Mouse (Mus musculus) myocyte (in vitro differentiated cells): ENCODE results near the gene Ttc17. TPM values are rescaled to one million over a fixed set of nuclear protein-coding genes. Genes with fewer than 3 reads are reported as not detected.

Experiments used
- H3K27me3 ChIP-seq: one replicate; pipeline ENCODE4 v1.6.1; 2011; ENCODE audit not compliant: control insufficient read depth, insufficient read depth, insufficient read length
- H3K36me3 ChIP-seq: one replicate; pipeline ENCODE4 v1.6.1; 2011; ENCODE audit not compliant: control insufficient read depth, insufficient read depth
- H3K4me2 ChIP-seq: one replicate; pipeline ENCODE4 v1.6.1; 2011; ENCODE audit warnings: low read depth, control low read depth
- H3K4me3 ChIP-seq: one replicate; pipeline ENCODE4 v1.5.1; 2011; ENCODE audit warnings: mild to moderate bottlenecking, control low read depth, moderate library complexity
- H3K79me2 ChIP-seq: one replicate; pipeline ENCODE4 v1.6.1; 2011; ENCODE audit not compliant: control insufficient read depth, insufficient read depth
- H3ac ChIP-seq: one replicate; pipeline ENCODE4 v1.6.1; 2011; ENCODE audit not compliant: control insufficient read depth, insufficient read length
- CEBPB ChIP-seq: IDR thresholded peaks from 2 replicates; pipeline ENCODE4 v1.6.1; 2011; ENCODE audit warnings: mild to moderate bottlenecking, moderate library complexity; ENCODE audit not compliant: poor library complexity, insufficient read depth, severe bottlenecking
- E2F4 ChIP-seq: IDR thresholded peaks from one replicate; pipeline ENCODE4 v1.6.1; 2011; ENCODE audit warnings: mild to moderate bottlenecking, control low read depth, moderate library complexity; ENCODE audit not compliant: insufficient read depth
- MAX ChIP-seq: IDR thresholded peaks from one replicate; pipeline ENCODE4 v1.6.1; 2011; ENCODE audit warnings: low read depth, mild to moderate bottlenecking, control low read depth
- MYOD1 ChIP-seq, 3 experiments: IDR thresholded peaks; one replicate each; pipeline ENCODE4 v1.6.1; 2011; ENCODE audit warnings: control low read depth in 2 of 3, low read depth in 2 of 3, mild to moderate bottlenecking in 2 of 3, moderate library complexity in 1 of 3; ENCODE audit not compliant: insufficient read length in 2 of 3, control insufficient read depth in 1 of 3
- MYOG ChIP-seq, 3 experiments: IDR thresholded peaks; one replicate each; pipeline ENCODE4 v1.6.1; 2011; ENCODE audit warnings: control low read depth in 2 of 3, low read depth in 2 of 3, mild to moderate bottlenecking in 2 of 3; ENCODE audit not compliant: insufficient read length in 2 of 3, control insufficient read depth in 1 of 3, insufficient read depth in 1 of 3
- POLR2A ChIP-seq: IDR thresholded peaks from one replicate; pipeline ENCODE4 v1.6.1; 2011; ENCODE audit warnings: low read depth, mild to moderate bottlenecking, control low read depth, moderate library complexity; ENCODE audit not compliant: insufficient read length
- POLR2AphosphoS2 ChIP-seq: IDR thresholded peaks from one replicate; pipeline ENCODE4 v1.6.1; 2011; ENCODE audit warnings: low read depth, control low read depth; ENCODE audit not compliant: insufficient read length
- REST ChIP-seq: IDR thresholded peaks from one replicate; pipeline ENCODE4 v1.6.1; 2011; ENCODE audit warnings: mild to moderate bottlenecking, control low read depth, moderate library complexity; ENCODE audit not compliant: insufficient read depth, insufficient read length
- SRF ChIP-seq: IDR thresholded peaks from one replicate; pipeline ENCODE4 v1.6.1; 2011; ENCODE audit warnings: low read depth; ENCODE audit not compliant: control insufficient read depth, insufficient read length
- TCF12 ChIP-seq: IDR thresholded peaks from one replicate; pipeline ENCODE4 v1.6.1; 2011; ENCODE audit warnings: mild to moderate bottlenecking, control low read depth; ENCODE audit not compliant: poor library complexity, insufficient read depth, severe bottlenecking
- TCF3 ChIP-seq: IDR thresholded peaks from one replicate; pipeline ENCODE4 v1.6.1; 2011; ENCODE audit warnings: low read depth, control low read depth; ENCODE audit not compliant: insufficient read length
- USF1 ChIP-seq: IDR thresholded peaks from one replicate; pipeline ENCODE4 v1.6.1; 2011; ENCODE audit warnings: low read depth, mild to moderate bottlenecking, control low read depth, moderate library complexity
- polyA plus RNA-seq: library from polyadenylated mRNA; unstranded; fragments of >200 nt; fragmentation: generic; extraction: Trizol; gene quantifications from one replicate; pipeline ENCODE4 v1.2.1, GENCODE M21; 2012; ENCODE audit warnings: missing spikeins

Gene Ttc17
- polyA plus RNA-seq, 1 experiment = 13.5 TPM

DNA sequence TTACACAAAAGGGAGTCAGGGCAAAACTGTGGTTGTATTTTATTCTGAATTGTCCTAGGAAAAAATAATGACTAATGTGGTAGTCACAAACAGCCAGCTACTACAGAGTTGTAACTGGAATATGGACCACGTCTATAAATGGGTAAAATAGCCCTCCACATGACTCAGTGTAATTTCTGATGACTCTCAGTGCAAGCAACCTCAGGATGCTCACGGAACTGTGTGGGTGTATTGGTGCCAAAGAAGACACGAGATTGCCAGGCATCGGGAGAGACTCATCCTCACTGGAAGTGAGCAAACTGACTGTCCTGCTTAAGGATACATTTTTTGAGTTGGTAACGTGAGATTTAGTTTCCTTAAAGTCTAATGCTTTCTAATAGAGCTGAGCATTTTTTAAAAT is 67.0 kb downstream of the Ttc17 start:
- H3K27me3 ChIP-seq = no peaks in the 10 kb centered on the region
- TF ChIP-seq SRF (no peak), POLR2A (no peak), TCF12 (no peak), MAX (no peak), REST (no peak), TCF3 (no peak), POLR2AphosphoS2 (no peak), MYOG (IDR thresholded peaks at IDR 0.05; ENCODE audit: control insufficient read depth in 1 of 3, insufficient read depth in 1 of 3, insufficient read length in 2 of 3, low read depth in 2 of 3) (no peak), CEBPB (no peak), USF1 (no peak), E2F4 (no peak), MYOD1 (IDR thresholded peaks at IDR 0.05; ENCODE audit: control insufficient read depth in 1 of 3, insufficient read length in 2 of 3, low read depth in 2 of 3) (no peak)
- no peak overlapping the region for H3ac ChIP-seq
- no peak overlapping the region for H3K4me3 ChIP-seq
- peaks cover 24% of the 10 kb centered on the region for H3K36me3 ChIP-seq
- H3K79me2 ChIP-seq = no peaks in the 10 kb centered on the region
- H3K4me2 ChIP-seq = no peak overlapping the region

DNA sequence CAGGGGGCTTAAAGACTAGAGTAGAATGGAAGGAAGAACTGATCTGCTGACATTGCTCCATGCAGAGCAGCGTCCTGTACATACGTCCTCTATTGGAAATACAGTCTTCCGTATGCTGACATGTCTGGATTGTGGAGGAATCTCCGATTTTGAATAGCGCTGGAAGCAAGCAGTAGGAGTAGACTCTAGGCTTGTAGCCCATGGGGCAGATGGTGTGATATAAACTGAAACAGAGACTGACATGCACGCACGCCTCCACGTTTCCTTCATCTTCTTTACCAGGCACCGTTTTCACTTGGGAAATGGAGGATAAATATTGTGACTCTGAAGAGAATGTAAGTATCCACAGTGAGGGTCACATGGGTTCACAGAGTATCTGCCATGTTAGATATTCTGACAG is 70.2 kb downstream of the Ttc17 start:
- no peak overlapping the region for H3ac ChIP-seq
- H3K4me3 ChIP-seq = no peak overlapping the region
- peaks cover 20% of the 10 kb centered on the region for H3K36me3 ChIP-seq
- H3K4me2 ChIP-seq = no peak overlapping the region
- H3K27me3 ChIP-seq = no peaks in the 10 kb centered on the region
- TF ChIP-seq USF1 = no peak
- no peak for TF ChIP-seq E2F4
- no peak for TF ChIP-seq MYOG (IDR thresholded peaks at IDR 0.05; ENCODE audit: control insufficient read depth in 1 of 3, insufficient read depth in 1 of 3, insufficient read length in 2 of 3, low read depth in 2 of 3)
- TF ChIP-seq POLR2AphosphoS2 = no peak
- TF ChIP-seq MAX = no peak
- TF ChIP-seq MYOD1 (IDR thresholded peaks at IDR 0.05; ENCODE audit: control insufficient read depth in 1 of 3, insufficient read length in 2 of 3, low read depth in 2 of 3) = no peak
- TF ChIP-seq REST = no peak
- no peak for TF ChIP-seq POLR2A
- no peak for TF ChIP-seq TCF12
- no peak for TF ChIP-seq SRF
- TF ChIP-seq TCF3 = no peak
- no peak for TF ChIP-seq CEBPB
- no peaks in the 10 kb centered on the region for H3K79me2 ChIP-seq

DNA sequence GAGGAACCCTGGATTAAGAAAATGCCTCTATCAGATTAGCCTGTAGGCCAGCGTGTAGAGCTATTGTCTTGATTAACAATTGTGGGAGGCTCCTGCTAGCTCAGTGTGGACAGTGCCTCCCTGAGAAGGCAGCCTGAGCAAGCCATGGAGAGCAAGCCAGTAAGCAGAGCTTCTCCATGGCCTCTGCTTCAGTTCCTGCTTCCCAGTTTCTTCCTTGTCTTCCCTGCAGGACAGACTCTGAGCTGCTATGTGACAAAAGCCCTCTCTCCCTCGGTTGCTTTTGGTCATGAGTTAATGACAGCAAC is 71.8 kb downstream of the Ttc17 start:
- no peak overlapping the region for H3K4me3 ChIP-seq
- H3K4me2 ChIP-seq = no peak overlapping the region
- no peaks in the 10 kb centered on the region for H3K79me2 ChIP-seq
- peaks cover 22% of the 10 kb centered on the region for H3K36me3 ChIP-seq
- no peak overlapping the region for H3ac ChIP-seq
- no peaks in the 10 kb centered on the region for H3K27me3 ChIP-seq
- no peak for TF ChIP-seq TCF3
- TF ChIP-seq POLR2A = no peak
- TF ChIP-seq E2F4 = no peak
- no peak for TF ChIP-seq MAX
- TF ChIP-seq MYOG (IDR thresholded peaks at IDR 0.05; ENCODE audit: control insufficient read depth in 1 of 3, insufficient read depth in 1 of 3, insufficient read length in 2 of 3, low read depth in 2 of 3) = no peak
- no peak for TF ChIP-seq POLR2AphosphoS2
- TF ChIP-seq REST = no peak
- TF ChIP-seq TCF12 = no peak
- no peak for TF ChIP-seq CEBPB
- no peak for TF ChIP-seq MYOD1 (IDR thresholded peaks at IDR 0.05; ENCODE audit: control insufficient read depth in 1 of 3, insufficient read length in 2 of 3, low read depth in 2 of 3)
- no peak for TF ChIP-seq SRF
- TF ChIP-seq USF1 = no peak

DNA sequence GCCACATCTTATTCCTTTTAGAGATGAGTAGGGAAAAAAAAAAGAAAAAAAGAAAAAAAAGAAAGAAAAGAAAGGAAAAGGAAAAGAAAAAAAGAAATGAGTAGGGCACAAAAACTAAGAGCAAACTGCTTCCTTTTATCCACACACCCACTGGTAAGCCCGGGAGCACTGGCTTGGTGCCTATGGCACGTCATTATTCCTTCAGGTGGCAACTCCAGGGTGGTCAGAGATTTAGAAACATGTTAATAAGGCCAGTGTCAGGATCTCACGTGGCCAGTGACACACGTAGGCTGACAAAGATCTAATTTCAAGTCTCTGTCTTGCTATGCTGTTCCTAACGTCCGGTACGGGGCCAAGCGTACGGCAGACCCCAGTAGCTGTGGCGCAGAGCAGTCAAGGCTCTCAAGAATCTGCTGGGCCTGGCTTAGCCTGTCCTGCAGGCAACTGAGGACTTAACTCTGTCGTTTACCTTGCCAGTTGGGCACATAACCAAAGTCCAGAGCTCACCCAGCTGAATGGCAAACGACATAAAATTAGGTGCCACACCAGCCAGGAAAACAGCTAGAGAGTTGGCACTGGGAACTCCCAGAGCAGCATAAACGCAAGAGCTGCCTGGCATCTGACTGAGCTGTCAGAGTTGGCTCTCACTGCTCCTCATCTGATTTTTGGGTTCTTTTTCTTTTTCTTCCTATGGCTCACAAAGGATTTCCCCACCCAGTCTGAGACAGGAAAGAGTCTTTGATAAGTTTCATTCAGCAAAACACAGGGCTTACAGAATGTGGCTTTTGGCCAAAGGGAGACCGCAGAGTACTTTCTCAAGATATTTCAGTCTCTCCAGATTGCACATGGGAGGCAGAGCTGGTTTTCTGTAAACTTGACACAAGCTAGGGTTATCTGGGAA is 72.4 kb downstream of the Ttc17 start:
- no peak overlapping the region for H3K4me3 ChIP-seq
- peaks cover 28% of the 10 kb centered on the region for H3K36me3 ChIP-seq
- TF ChIP-seq MYOD1 (IDR thresholded peaks at IDR 0.05; ENCODE audit: control insufficient read depth in 1 of 3, insufficient read length in 2 of 3, low read depth in 2 of 3) (no peak), CEBPB (no peak), USF1 (no peak), TCF12 (no peak), TCF3 (no peak), REST (no peak), MYOG (IDR thresholded peaks at IDR 0.05; ENCODE audit: control insufficient read depth in 1 of 3, insufficient read depth in 1 of 3, insufficient read length in 2 of 3, low read depth in 2 of 3) (no peak), POLR2AphosphoS2 (no peak), POLR2A (no peak), MAX (no peak), E2F4 (no peak), SRF (no peak)
- H3K4me2 ChIP-seq = no peak overlapping the region
- H3ac ChIP-seq = no peak overlapping the region
- no peaks in the 10 kb centered on the region for H3K79me2 ChIP-seq
- H3K27me3 ChIP-seq = no peaks in the 10 kb centered on the region
